Mouse (Mus musculus) cortical plate, adult 2 months (tissue): Measurements from ENCODE around the gene Pmm2. TPM values are rescaled to one million over a fixed set of nuclear protein-coding genes. Genes with fewer than 3 reads are reported as not detected.

Source experiments
- H3K27ac ChIP-seq: fragments of 200-500 bp; 2 replicates; pipeline ENCODE4 v1.5.1; 2012; ENCODE audit warnings: low read length, control low read depth, inconsistent platforms; ENCODE audit not compliant: insufficient read depth
- H3K4me1 ChIP-seq: fragments of 200-500 bp; 2 replicates; pipeline ENCODE4 v1.6.1; 2011; ENCODE audit warnings: low read length; ENCODE audit not compliant: control insufficient read depth, insufficient read depth
- H3K4me3 ChIP-seq: fragments of 200-500 bp; 2 replicates; pipeline ENCODE4 v1.5.1; 2011; ENCODE audit warnings: mild to moderate bottlenecking, low read length, control low read depth; ENCODE audit not compliant: insufficient read depth
- CTCF ChIP-seq: fragments of 200-500 bp; IDR thresholded peaks from 2 replicates; pipeline ENCODE4 v1.5.1; 2011; ENCODE audit warnings: mild to moderate bottlenecking, control low read depth, low read length; ENCODE audit not compliant: insufficient read depth; ENCODE audit errors: extremely low read depth
- POLR2A ChIP-seq: fragments of 200-500 bp; IDR thresholded peaks from 2 replicates; pipeline ENCODE4 v1.6.1; 2011; ENCODE audit warnings: mild to moderate bottlenecking, low read length, control low read depth; ENCODE audit not compliant: insufficient read depth; ENCODE audit errors: extremely low read depth
- polyA plus RNA-seq: library from polyadenylated mRNA; depleted of rRNA; stranded (reverse); fragments of >200 nt; gene quantifications from 2 replicates; pipeline ENCODE4 v1.2.3, GENCODE M21; 2012

Gene Pmm2
- polyA plus RNA-seq, 1 experiment, result 44.6 TPM

DNA sequence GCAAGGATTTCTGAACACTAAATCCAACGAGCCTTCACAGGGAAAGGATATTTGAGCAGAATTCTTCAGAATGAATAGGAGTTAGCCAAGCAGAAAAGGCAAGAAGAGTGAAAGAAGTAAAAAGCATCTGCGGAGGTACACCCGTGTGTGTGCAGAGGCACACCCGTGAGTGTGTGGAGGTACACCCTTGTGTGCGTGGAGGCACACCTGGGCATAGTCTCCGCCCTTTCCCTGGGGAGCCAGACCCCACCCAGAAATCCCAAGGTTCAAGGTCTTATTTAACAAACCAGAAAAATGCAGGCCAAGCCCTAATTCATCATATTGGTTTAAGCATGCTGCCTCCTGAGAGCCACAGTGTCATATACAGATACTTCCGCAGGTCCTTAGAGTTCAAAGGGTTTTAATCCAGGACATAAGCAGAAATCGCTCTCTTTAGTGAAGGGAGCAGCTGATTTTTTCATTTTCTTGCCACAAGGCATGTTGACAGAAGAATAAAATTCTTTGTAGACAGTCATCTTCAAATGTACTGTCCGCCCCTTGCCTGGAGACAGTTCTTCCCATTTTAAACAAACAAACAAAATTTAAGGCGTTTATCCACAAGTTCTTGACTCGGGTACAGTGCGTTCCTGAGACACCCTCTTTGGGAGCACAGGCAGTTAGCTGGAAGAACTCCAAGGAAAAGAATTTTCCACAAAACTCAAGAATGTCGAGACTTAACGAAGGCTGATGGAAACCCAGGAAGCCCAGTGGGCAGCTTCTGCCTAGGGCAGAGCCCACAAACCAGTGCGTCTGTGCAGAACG is 17.0 kb upstream of the Pmm2 start:
- no peak overlapping the region for H3K27ac ChIP-seq
- TF ChIP-seq CTCF, result no peak
- no peak for TF ChIP-seq POLR2A
- H3K4me3 ChIP-seq, result no peak overlapping the region
- H3K4me1 ChIP-seq, result no peaks in the 10 kb centered on the region

DNA sequence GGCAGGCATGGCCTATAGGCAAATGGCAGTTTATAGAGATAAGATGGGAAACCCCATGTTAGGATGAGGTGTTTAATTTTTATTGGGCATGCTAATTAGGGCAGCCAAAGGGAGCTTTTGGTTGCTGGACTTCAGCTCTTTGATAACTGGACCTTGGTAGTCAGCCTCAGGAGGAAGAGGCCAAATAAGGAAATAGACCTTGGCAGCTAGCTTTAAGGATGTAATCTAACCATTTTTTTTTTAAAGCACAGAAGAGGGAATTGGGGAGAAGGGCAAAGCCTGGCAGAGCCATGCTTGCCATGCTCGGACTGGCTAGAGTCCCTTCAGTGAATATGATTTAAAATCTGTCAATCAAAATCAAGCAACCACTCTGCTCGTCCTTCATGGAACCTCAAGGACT is 7.1 kb upstream of the Pmm2 start:
- Histone ChIP-seq H3K27ac (no peak overlapping the region), H3K4me1 (no peaks in the 10 kb centered on the region), H3K4me3 (no peak overlapping the region)
- TF ChIP-seq CTCF (no peak), POLR2A (no peak)

DNA sequence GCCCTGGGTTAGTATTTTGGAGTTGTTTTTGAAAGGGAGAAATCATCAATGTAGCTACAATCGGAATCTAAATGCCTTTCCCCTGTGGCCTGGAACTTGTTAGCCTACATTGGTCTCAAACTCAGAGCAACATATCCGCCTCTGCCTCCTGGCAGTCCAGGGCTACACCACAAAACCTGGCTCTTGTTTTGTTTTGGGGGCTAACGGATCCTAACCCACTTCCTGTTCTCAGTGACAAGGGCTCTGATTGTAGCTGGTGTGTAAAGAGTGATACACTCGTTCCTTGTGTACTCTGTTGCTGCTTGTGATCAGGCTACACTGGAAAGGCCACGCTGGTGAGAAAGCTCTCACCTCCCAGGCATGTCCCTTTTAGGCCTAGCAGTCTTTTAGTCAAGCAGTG is 6.0 kb upstream of the Pmm2 start:
- TF ChIP-seq POLR2A (no peak), CTCF (no peak)
- Histone ChIP-seq H3K4me1 (no peaks in the 10 kb centered on the region), H3K27ac (no peak overlapping the region), H3K4me3 (no peak overlapping the region)

DNA sequence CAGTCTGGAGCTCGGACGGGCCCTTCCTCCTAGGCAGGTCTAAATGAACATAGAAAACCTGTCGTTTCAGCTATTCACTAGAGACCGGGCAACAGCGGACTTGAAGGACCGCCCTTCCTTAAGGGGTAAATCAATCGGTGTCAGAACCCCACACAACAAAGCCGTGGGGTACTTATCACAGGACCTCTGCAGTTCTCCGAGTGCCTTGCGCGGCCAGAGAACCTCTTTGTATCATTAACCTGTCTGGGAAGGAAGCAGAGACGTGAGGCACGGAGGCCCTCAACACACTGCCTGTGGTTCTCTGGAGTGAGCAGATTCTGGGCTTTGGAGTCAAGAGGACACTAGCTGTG is 632 bp upstream of the Pmm2 start:
- peaks cover 3% of the 10 kb centered on the region for H3K4me1 ChIP-seq
- TF ChIP-seq POLR2A (no peak), CTCF (no peak)
- peak overlapping the region; percentile 63; the same call in 1 of the 2 replicates for H3K27ac ChIP-seq
- peak overlapping the region; percentile 88 for H3K4me3 ChIP-seq

DNA sequence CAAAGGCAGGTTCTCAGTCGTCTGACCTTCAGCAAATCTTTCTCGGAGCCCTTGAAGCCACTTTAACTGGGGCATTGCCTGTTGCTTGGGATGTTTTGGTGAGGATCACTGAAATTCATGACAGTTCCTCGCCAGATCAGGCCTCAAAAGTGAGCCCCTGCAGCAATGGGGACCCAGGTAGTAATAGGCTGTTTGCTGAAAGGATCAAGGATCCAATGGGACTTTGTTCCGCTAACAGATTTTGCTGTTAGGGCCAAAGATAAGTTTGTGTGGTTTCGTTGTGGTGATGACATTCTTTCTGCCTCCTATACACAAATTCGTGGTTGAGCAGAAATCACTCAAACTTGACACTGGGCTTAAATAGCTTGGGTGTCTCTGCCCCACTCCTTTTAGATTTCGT is 657 bp downstream of the Pmm2 start:
- Histone ChIP-seq H3K27ac (no peak overlapping the region), H3K4me3 (peak overlapping the region; percentile 88), H3K4me1 (peaks cover 3% of the 10 kb centered on the region)
- TF ChIP-seq CTCF, result no peak
- TF ChIP-seq POLR2A, result no peak

DNA sequence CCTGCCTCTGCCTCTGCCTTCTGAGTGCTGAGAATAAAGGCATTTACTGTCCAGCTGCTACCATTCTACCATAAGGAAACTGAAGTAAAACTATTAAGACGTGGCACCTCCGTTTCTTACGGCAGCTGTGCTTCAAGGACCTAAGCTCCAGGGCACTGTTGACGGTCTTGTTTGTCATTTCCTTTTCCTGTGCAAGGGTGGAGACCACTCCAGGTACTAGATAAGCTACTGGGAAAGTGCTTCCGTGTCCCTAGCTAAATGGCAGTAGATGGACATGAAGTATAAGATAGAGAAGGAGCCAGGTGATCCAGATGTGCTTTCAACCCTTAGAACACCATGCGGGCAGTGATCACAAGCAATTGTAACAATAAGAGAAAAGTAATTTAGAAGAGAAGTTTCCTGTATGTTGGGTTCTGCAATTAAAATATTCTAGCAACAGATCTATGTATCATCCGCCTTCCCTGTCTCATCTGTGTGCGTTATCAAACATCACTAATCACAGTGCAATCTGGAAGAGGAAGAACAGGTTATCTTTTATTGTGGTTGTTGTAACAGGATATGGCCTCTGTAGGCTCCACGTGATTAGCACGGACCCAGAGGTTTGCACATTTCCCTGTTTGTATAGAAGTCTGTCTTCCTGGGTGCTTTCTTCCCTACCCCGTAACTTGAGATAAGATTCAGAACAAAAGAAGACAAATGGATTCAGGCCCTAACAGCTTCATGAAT is 2.2 kb downstream of the Pmm2 start:
- H3K4me1 ChIP-seq, result peaks cover 3% of the 10 kb centered on the region

DNA sequence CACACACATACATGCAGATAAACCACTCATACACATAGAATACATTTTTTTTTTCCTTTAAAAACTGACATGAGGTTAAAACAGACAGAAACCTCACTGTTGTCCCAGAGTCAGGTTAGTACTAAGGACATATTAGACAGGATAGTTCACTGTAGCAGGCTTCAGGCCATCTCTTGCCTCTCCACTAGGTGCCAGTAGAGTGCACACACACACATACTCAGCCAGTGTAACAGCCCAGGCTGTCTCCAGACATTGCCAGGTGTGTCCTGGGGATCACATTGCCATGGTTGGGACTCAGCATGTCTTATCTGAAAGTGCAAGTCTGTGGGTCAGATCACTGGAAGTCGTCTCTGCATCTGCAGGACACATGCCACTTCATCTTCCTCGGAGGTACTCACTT is 6.4 kb downstream of the Pmm2 start:
- Histone ChIP-seq H3K27ac (no peak overlapping the region), H3K4me3 (no peak overlapping the region), H3K4me1 (no peaks in the 10 kb centered on the region)
- TF ChIP-seq CTCF (peak; percentile 89), POLR2A (no peak)

More for the DNA sequence above, 2.2 kb downstream of the Pmm2 start:
- H3K4me3 ChIP-seq, result no peak overlapping the region
- H3K27ac ChIP-seq, result no peak overlapping the region
- TF ChIP-seq CTCF (no peak), POLR2A (no peak)

DNA sequence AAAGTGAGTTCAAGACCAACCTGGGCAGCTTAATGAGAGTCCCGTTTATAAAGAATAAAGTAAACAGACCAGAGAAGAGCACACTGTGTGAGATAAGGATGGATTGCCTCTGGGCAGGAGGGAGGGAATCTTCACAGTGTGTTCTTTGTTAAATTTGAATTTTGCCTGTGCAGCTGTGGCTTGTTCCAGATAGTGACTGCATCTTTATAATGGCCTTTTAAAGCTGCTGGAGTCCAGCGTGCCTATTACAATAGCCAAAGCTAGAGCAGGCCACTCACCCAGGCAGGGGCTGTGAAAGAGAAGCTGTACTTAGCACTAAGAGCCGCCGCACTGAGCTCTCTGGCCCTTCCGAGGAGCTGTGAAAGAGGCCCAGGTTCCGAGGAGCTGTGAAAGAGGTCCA is 8.1 kb downstream of the Pmm2 start:
- Histone ChIP-seq H3K4me3 (no peak overlapping the region), H3K27ac (peak overlapping the region; percentile 44; the same call in 1 of the 2 replicates), H3K4me1 (no peaks in the 10 kb centered on the region)
- TF ChIP-seq CTCF (no peak), POLR2A (no peak)

DNA sequence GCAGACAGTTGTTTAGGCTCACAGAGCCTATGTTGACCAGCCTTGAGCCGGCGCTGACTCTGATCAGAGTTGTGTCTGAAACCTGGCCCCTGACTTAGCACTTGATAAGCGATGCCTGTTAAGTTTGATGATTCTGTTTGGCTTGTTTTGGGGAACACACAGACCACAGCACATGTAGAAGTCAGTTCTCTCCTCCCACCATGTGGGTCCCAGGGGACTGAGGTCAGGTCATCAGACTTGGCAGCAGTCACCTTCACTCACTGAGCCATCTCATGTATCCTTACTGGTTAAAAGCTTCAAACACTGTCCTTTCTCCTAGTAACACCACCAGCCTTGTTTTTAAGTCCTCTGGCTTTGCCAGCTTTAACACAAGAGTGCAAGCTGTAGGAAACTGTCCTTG is 12.5 kb downstream of the Pmm2 start:
- no peaks in the 10 kb centered on the region for H3K4me1 ChIP-seq
- TF ChIP-seq POLR2A (no peak), CTCF (no peak)
- H3K27ac ChIP-seq, result no peak overlapping the region
- H3K4me3 ChIP-seq, result no peak overlapping the region

DNA sequence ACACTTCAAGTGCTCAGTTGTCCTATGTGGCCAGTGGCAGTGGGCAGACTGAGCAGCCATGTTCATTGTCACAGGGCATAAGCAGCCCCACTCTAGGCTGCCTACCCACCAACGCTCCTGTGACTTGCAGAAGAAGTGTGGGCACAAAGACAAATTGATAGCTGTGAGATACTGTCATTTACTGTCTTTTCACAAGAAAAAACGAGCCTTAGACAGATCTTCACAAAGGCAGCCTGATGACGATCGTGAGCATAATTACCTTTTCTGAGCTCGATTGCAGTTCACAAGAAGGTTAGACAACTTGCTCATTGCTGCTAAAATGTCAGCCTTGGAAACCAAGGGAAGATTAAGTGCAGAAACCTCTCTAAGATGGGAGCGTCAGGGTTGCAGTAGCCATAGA is 17.6 kb downstream of the Pmm2 start:
- Histone ChIP-seq H3K4me1 (no peaks in the 10 kb centered on the region), H3K27ac (peak overlapping the region; percentile 58; the same call in 1 of the 2 replicates), H3K4me3 (no peak overlapping the region)
- TF ChIP-seq CTCF (no peak), POLR2A (no peak)
